Mouse (Mus musculus): ENCODE data around the gene Cdk2ap1.

GRCm38 (mm10) chr5:124380121-124380520 is 17.2 kb upstream of the Cdk2ap1 start:
- no peak for TF ChIP-seq POLR2A (IDR thresholded peaks at IDR 0.05; ENCODE audit: extremely low read depth, insufficient read depth, low read length)
- no peak for TF ChIP-seq CTCF (IDR thresholded peaks at IDR 0.05; ENCODE audit: low read depth, low read length)
